Mouse (Mus musculus) C2C12 (cell line): Measurements from ENCODE around the gene Megf6. TPM values are rescaled to one million over a fixed set of nuclear protein-coding genes. Genes with fewer than 3 reads are reported as not detected.

Experiments
- H3K27me3 ChIP-seq: one replicate; pipeline ENCODE4 v1.6.1; 2011; ENCODE audit not compliant: control insufficient read depth, insufficient read depth, insufficient read length
- H3K36me3 ChIP-seq: one replicate; pipeline ENCODE4 v1.6.1; 2011; ENCODE audit not compliant: control insufficient read depth, insufficient read depth
- H3K4me3 ChIP-seq: one replicate; pipeline ENCODE4 v1.5.1; 2011; ENCODE audit warnings: mild to moderate bottlenecking, control low read depth; ENCODE audit not compliant: poor library complexity, insufficient read depth, severe bottlenecking
- H3K79me2 ChIP-seq: one replicate; pipeline ENCODE4 v1.6.1; 2011; ENCODE audit not compliant: control insufficient read depth, insufficient read depth
- H3K79me3 ChIP-seq: one replicate; pipeline ENCODE4 v1.6.1; 2011; ENCODE audit warnings: low read depth, control low read depth
- H3ac ChIP-seq: one replicate; pipeline ENCODE3; 2011; ENCODE audit warnings: low read depth; ENCODE audit not compliant: control insufficient read depth, insufficient read length
- CEBPB ChIP-seq: IDR thresholded peaks from one replicate; pipeline ENCODE4 v1.6.1; 2011; ENCODE audit warnings: low read depth, mild to moderate bottlenecking, control low read depth, moderate library complexity
- CTCF ChIP-seq: IDR thresholded peaks from one replicate; pipeline ENCODE4 v1.5.1; 2011; ENCODE audit not compliant: control insufficient read depth, insufficient read depth, insufficient read length
- FOSL1 ChIP-seq: IDR thresholded peaks from one replicate; pipeline ENCODE4 v1.8.0; 2011; ENCODE audit warnings: mild to moderate bottlenecking, low read length; ENCODE audit not compliant: poor library complexity, insufficient read depth, severe bottlenecking
- MAX ChIP-seq: IDR thresholded peaks from one replicate; pipeline ENCODE4 v1.6.1; 2011; ENCODE audit warnings: mild to moderate bottlenecking, control low read depth
- MYOD1 ChIP-seq: IDR thresholded peaks from one replicate; pipeline ENCODE4 v1.6.1; 2011; ENCODE audit warnings: low read depth; ENCODE audit not compliant: control insufficient read depth, insufficient read length
- MYOG ChIP-seq: IDR thresholded peaks from one replicate; pipeline ENCODE4 v1.6.1; 2011; ENCODE audit not compliant: control insufficient read depth, insufficient read length; ENCODE audit errors: extremely low read depth
- USF1 ChIP-seq: IDR thresholded peaks from one replicate; pipeline ENCODE4 v1.6.1; 2011; ENCODE audit warnings: low read depth, mild to moderate bottlenecking, control low read depth, moderate library complexity
- polyA plus RNA-seq: library from polyadenylated mRNA; unstranded; fragments of >200 nt; fragmentation: generic; extraction: Trizol; gene quantifications from one replicate; pipeline ENCODE4 v1.2.1, GENCODE M21; 2012; ENCODE audit warnings: missing spikeins

Megf6 gene
- polyA plus RNA-seq, 1 experiment: 0.08 TPM

DNA sequence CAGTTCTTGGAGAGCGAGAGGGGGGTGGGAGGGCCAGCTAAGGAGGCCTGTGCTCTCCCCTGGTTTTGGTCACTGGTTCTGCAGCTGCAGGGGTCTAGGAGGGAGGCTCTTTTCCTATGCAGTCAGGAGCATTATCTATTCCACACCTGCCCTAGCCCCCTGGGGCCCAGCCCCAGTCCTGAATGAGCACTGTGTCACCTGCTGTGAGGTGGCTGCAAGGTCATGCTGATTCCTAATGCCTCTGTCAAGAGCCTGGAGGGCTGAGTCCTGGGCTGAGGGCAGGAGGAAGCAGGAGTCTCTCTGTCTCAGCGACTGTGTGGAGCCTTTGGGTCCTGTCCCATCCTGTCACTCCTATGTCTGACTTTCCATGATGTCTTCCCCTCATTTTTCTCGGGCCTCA, 39.3 kb downstream of the Megf6 start:
- H3K27me3 ChIP-seq: no peaks in the 10 kb centered on the region
- no peak overlapping the region for H3K4me3 ChIP-seq
- no peak for TF ChIP-seq MAX
- TF ChIP-seq MYOD1: no peak
- no peak for TF ChIP-seq FOSL1
- TF ChIP-seq CTCF: no peak
- no peak for TF ChIP-seq USF1

DNA sequence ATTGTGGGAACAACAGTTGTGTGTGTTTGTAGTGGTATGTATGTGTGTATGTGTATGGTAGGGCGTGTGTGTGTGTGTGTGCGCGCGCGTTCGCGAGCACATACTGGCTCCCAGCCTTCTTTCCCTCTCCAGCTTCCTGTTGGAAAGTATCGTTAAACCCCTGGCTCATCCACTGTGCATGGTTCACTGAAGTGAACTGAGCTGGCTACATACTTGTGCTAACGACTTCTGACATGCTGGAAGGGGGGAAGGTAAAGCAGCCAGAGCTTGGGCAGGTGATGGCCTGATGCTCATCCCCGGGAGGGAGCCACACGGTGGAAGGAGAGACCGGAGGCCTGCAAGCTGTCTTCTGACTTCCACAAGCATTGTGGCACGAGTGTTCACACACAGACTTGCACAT, 40.9 kb downstream of the Megf6 start:
- Histone ChIP-seq H3K79me3 (no peaks in the 10 kb centered on the region), H3K79me2 (no peaks in the 10 kb centered on the region)
- no peak for TF ChIP-seq CEBPB
- TF ChIP-seq USF1: no peak
- no peak for TF ChIP-seq MAX
- no peak for TF ChIP-seq MYOD1
- TF ChIP-seq MYOG: no peak
- TF ChIP-seq CTCF: no peak
- TF ChIP-seq FOSL1: no peak

More for the DNA sequence above, 39.3 kb downstream of the Megf6 start:
- H3K36me3 ChIP-seq: no peaks in the 10 kb centered on the region
- H3ac ChIP-seq: no peak overlapping the region
- no peaks in the 10 kb centered on the region for H3K79me2 ChIP-seq
- H3K79me3 ChIP-seq: no peaks in the 10 kb centered on the region

DNA sequence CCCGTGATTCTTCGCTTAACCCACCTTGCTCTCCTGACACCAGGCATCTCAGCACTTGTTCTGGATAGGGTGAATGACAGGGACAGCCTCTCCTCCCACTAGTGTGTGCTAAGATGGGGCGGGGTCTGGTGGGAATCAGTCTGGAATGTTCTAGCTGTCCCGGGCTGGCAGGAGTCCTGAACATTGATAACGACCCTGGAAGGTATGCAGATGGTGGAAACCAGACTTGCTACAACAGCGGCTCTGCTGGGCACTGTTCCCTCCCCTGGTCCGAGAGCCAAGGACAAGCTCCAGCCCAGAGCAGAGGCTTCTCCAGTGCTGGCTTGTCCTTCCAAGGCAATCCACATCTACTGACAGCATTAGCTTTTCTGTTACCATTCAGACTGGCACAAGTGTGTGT, 43.1 kb downstream of the Megf6 start:
- H3K4me3 ChIP-seq: no peak overlapping the region
- H3K27me3 ChIP-seq: no peaks in the 10 kb centered on the region
- H3ac ChIP-seq: no peak overlapping the region
- no peaks in the 10 kb centered on the region for H3K36me3 ChIP-seq
- no peaks in the 10 kb centered on the region for H3K79me3 ChIP-seq
- no peak for TF ChIP-seq CTCF
- TF ChIP-seq MYOG: no peak
- no peak for TF ChIP-seq MYOD1
- no peak for TF ChIP-seq USF1
- no peak for TF ChIP-seq CEBPB
- TF ChIP-seq MAX: no peak
- TF ChIP-seq FOSL1: no peak
- no peaks in the 10 kb centered on the region for H3K79me2 ChIP-seq

More for the DNA sequence above, 40.9 kb downstream of the Megf6 start:
- H3K36me3 ChIP-seq: no peaks in the 10 kb centered on the region
- H3K27me3 ChIP-seq: no peaks in the 10 kb centered on the region
- H3ac ChIP-seq: no peak overlapping the region
- no peak overlapping the region for H3K4me3 ChIP-seq

DNA sequence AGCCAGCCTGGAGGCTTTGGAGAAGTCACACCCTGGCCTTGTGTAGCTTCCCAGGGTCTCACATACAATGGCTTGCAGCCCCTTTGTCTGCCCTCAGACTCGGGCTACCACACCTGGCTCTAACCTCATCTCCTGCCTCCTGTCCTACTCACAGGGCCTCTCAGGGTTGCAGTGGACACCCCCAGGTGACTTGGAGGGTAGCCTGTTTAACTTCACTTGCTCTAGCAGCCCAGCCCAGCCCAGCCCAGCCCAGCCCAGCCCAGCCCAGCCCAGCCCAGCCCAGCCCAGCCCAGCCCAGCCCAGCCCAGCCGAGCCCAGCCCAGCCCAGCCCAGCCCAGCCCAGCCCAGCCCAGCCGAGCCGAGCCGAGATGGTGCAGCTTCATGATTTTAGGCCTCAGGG, 43.5 kb downstream of the Megf6 start:
- no peak overlapping the region for H3K4me3 ChIP-seq
- H3K79me3 ChIP-seq: no peaks in the 10 kb centered on the region
- H3K27me3 ChIP-seq: no peaks in the 10 kb centered on the region
- no peak overlapping the region for H3ac ChIP-seq
- no peaks in the 10 kb centered on the region for H3K36me3 ChIP-seq
- TF ChIP-seq MAX (no peak), CTCF (no peak), MYOG (no peak), MYOD1 (no peak), USF1 (no peak), CEBPB (no peak), FOSL1 (no peak)
- H3K79me2 ChIP-seq: no peaks in the 10 kb centered on the region

DNA sequence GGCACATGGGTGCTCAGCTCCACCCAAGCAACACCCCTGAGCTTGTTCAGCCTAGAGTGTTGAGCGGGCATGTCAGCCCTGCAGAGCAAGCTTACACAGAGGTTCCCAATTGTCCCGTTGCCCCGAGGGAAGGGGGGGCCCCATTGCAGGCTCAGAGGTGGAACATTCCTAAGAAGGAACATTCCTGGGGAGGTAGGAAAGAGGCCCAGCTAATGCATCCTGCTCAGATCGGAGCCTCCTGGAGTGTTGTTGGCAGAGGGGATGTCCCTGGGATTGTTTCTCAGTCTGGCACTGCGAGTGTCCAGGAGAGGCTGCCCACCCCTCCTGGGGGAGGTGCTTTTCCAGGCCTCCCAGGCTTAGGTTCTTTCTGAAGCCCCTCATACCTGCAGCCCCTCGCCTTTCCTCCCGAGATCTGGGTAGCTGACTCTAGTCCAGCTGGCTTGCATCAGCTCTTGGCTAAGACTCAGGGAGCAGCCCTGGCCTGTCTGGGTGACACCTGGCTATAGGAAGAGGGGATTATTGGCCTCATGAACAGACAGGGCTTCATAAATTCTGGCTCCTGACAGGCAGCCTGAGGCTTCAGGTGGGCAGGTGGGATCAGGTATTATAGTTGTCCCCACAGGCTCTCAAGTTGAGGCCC, 47.3 kb downstream of the Megf6 start:
- Histone ChIP-seq H3K79me2 (no peaks in the 10 kb centered on the region), H3K79me3 (no peaks in the 10 kb centered on the region), H3K36me3 (no peaks in the 10 kb centered on the region), H3K27me3 (no peaks in the 10 kb centered on the region), H3ac (no peak overlapping the region), H3K4me3 (no peak overlapping the region)
- TF ChIP-seq MYOG (no peak), FOSL1 (no peak), USF1 (no peak), MAX (no peak), CEBPB (no peak), MYOD1 (no peak), CTCF (no peak)

DNA sequence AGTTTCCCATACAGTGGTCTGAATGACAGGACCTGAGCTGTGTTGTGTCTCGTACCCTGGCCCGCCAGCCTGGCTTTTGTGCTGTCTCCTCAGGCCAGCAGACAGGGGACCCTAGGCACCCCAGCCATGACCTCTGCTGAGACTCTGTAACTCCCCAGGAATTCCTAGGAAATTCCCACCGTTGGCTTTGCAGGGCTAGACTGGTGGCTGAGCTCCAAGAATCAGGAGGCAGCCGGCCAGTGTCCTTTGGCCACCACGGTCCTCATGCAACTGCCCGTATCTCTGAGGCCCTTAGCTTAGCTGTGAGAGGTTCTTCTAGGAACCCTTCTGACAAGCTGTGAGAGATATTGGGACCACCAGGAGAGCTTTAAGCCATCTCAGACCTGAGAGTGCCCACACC, 52.2 kb downstream of the Megf6 start:
- H3K79me2 ChIP-seq: no peaks in the 10 kb centered on the region
- H3K36me3 ChIP-seq: no peaks in the 10 kb centered on the region
- no peak overlapping the region for H3K4me3 ChIP-seq
- no peaks in the 10 kb centered on the region for H3K79me3 ChIP-seq
- H3ac ChIP-seq: no peak overlapping the region
- TF ChIP-seq MAX (no peak), USF1 (no peak), MYOD1 (no peak), CEBPB (no peak), CTCF (no peak), FOSL1 (no peak), MYOG (no peak)
- peaks cover 3% of the 10 kb centered on the region for H3K27me3 ChIP-seq
